Mouse (Mus musculus): ENCODE data around the gene Atf7ip. TPM values are rescaled to one million over a fixed set of nuclear protein-coding genes. Genes with fewer than 3 reads are reported as not detected.

Gene Atf7ip
- polyA plus RNA-seq, 1 experiment from 2014 or later = 14.6 TPM

DNA sequence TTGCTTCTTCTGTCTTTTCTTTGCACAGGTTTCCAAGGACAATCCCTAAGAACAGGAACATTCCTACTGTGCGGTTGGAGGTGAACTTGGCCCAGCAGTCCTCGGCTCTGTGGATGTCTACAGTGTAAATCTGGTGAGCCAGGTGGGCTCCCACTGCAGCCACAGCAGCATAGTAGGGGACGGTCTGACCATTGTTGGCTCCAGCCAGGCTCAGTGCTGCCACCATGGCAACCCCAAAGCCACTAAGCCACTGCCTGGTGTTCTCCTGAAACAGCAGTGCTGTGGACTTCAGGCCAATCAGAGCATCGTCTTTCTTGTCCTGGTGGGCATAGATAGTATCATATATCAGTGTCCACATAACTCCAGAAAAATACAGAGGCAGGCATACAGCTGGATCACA lies 19.8 kb upstream of the Atf7ip start:
- Histone ChIP-seq H3K4me2 (no peak overlapping the region), H3K4me3 (replicated peaks) (no peak overlapping the region)
- ATAC-seq (ENCODE audit: insufficient read depth) = no peak

DNA sequence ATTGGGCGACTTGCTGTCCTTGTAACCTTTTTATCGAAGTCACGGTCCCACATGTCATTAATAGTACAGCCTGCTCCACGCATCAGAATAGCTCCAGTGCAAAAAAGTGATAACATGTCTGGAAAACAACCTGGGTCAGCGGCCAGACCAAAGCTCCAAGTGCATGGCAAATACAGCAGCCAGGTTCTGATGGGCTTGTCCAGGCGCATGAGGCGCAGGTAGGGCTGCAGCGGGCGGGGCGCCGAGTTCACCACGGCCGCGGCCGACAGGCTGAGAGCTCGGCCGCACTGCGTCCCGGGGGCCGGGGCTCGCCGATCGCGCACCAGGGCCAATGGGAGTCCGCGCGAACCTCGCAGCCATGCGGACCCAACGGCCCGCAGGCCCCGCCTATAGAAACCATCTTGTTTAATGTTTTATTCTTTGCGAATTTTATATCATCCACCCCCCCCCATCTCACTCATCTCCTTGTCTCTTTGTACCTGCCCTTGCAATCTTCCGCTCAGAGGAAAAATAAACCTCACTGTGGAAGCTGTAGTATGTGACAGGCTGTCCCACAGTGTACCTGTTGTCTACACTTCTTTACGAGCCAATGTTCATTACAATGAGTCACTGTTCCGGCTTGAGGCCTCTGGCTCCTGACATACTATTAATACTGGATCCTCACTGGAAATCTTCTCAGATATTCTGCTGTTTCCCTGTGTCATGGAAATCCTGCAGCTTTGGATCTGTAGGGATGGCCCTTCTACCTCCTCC lies 19.0 kb upstream of the Atf7ip start:
- Histone ChIP-seq H3K36me3 (replicated peaks) (no peaks in the 10 kb centered on the region), H3K27me3 (no peaks in the 10 kb centered on the region), H3K27ac (replicated peaks) (no peak overlapping the region), H3K4me2 (peak overlapping the region; percentile 40), H3K4me3 (replicated peaks) (no peak overlapping the region), H3K4me1 (replicated peaks) (no peaks in the 10 kb centered on the region), H3K9me3 (replicated peaks) (no peaks in the 10 kb centered on the region), H3K9ac (no peak overlapping the region)
- WGBS (ENCODE audit: insufficient replicate concordance) = 50% methylated on average over 36 of the region's 36 CpGs
- ATAC-seq (ENCODE audit: insufficient read depth) = no peak

More for the DNA sequence above, 19.8 kb upstream of the Atf7ip start:
- no peak overlapping the region for H3K27ac ChIP-seq (replicated peaks)
- 70% methylated on average over 4 of the region's 4 CpGs for WGBS (ENCODE audit: insufficient replicate concordance)
- no peaks in the 10 kb centered on the region for H3K4me1 ChIP-seq (replicated peaks)
- H3K9me3 ChIP-seq (replicated peaks) = no peaks in the 10 kb centered on the region
- H3K36me3 ChIP-seq (replicated peaks) = no peaks in the 10 kb centered on the region
- H3K9ac ChIP-seq = no peak overlapping the region
- no peaks in the 10 kb centered on the region for H3K27me3 ChIP-seq

DNA sequence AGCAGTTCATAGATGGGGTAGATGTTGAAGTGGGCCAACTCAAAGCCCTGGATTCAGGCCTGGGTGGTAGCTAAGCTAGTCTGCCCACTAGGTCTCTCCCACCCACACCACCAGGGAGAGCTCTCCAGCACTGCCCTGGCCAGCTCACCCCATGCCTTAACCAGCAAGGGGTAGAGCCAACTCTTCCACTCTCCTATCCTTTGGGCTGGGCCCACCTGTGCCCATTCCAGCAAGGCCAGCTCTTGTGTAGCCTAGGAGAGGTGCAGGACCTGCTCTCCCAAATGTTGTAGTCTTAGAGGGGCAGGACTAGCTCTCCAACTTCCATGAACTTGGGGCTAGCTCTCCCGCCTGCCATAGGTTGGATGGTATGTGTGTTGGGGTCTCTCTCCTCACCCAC lies 18.4 kb upstream of the Atf7ip start:
- Histone ChIP-seq H3K36me3 (replicated peaks) (no peaks in the 10 kb centered on the region), H3K9ac (no peak overlapping the region), H3K27me3 (no peaks in the 10 kb centered on the region), H3K27ac (replicated peaks) (no peak overlapping the region), H3K4me2 (no peak overlapping the region), H3K4me1 (replicated peaks) (0 out of 2 replicates have a peak, but pooled peaks cover 2% of the 10 kb centered on the region), H3K4me3 (replicated peaks) (no peak overlapping the region), H3K9me3 (replicated peaks) (no peaks in the 10 kb centered on the region)
- no peak for ATAC-seq (ENCODE audit: insufficient read depth)
- WGBS (ENCODE audit: insufficient replicate concordance) = 75% methylated on average over 1 of the region's 1 CpGs

DNA sequence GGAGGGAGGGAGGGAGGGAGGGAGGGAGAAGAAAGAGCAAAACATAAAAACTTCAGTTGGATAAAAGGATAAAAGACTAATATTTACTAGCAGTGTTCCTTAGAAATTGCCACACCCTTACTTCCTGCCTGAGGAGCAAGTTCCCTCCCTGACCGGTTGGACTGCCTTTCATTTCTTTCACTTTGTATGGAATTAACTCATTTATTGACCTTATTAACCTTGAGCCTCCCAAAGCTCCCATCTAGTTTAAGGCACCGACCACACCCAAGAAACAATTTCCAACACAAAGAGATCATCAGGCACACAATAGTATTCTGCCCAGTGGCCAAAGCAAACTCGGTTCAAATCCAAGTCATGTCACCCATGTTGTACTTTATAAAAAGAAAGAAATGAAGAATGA lies 16.1 kb upstream of the Atf7ip start:
- Histone ChIP-seq H3K4me3 (replicated peaks) (no peak overlapping the region), H3K4me2 (no peak overlapping the region), H3K27ac (replicated peaks) (no peak overlapping the region), H3K9me3 (replicated peaks) (no peaks in the 10 kb centered on the region), H3K27me3 (no peaks in the 10 kb centered on the region), H3K9ac (no peak overlapping the region), H3K4me1 (replicated peaks) (0 out of 2 replicates have a peak, but pooled peaks cover 2% of the 10 kb centered on the region), H3K36me3 (replicated peaks) (no peaks in the 10 kb centered on the region)
- 61% methylated on average over 3 of the region's 3 CpGs for WGBS (ENCODE audit: insufficient replicate concordance)
- no peak for ATAC-seq (ENCODE audit: insufficient read depth)

DNA sequence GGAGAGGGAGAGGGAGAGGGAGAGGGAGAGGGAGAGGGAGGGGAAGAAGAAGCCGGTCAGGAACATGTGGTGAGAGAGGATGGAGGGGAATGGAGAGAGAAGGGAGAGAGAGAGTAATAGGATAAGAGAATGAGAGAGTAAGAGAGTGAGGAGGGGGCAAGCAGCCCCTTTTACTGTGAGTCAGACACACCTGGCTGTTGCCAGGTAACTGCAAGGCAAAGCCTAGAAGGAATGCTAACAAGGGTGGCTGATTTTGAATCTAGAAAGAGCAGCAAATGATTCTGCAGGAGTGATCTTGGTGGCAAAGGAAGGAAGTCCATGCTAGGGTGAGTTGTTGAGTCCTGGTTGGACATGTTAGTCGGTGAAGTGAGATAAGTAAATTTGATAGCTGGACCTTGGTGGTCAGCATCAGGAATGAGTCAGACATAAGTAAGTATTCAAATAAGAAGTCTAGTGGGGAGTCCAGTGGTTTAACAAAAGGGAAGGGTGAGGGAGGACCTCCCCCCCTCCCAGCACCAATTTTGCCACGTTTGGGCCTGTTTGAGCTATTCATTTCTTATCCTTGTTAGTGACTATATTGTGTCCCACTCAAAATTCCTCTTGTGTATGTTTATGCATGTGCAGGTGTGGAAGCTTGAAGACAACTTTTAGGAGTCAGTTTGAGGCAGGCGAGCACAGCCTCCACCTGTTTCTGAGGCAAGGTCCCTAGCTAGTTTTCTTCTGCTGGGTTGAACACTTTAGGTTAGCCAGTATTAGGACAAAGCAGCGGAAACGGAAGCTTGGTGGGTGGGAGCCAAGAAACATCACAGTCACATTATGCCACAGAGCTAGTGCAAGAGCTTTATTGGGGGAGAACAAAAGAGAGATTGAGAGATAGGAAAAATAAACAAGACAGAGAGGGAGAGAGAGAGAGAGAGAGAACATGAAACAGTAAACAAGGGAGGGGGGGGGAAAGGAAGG lies 15.2 kb upstream of the Atf7ip start:
- Histone ChIP-seq H3K4me3 (replicated peaks) (no peak overlapping the region), H3K9me3 (replicated peaks) (no peaks in the 10 kb centered on the region), H3K27ac (replicated peaks) (no peak overlapping the region), H3K9ac (no peak overlapping the region), H3K4me1 (replicated peaks) (0 out of 2 replicates have a peak, but pooled peaks cover 2% of the 10 kb centered on the region), H3K27me3 (no peaks in the 10 kb centered on the region), H3K36me3 (replicated peaks) (no peaks in the 10 kb centered on the region), H3K4me2 (no peak overlapping the region)
- ATAC-seq (ENCODE audit: insufficient read depth) = no peak
- WGBS (ENCODE audit: insufficient replicate concordance) = 50% methylated on average over 6 of the region's 6 CpGs

DNA sequence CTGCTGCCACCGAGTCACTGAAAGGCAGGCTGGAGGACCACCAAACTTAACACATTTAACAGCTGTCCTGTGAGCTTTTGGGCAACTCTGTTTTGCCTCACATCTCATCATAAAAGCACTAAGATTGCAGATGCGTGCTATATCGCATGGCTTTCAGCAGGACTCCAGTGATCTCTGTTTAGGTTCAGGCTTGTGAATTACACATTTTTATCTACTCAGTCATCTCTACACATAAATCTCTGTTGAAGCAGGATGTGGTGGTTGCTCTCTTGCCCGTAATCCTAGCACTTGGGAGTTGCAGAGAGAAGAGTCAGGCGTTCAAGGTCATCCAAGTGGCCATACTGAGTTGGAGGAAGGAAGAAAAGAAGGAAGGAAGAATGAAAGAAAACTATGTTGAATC lies 14.3 kb upstream of the Atf7ip start:
- Histone ChIP-seq H3K27ac (replicated peaks) (no peak overlapping the region), H3K36me3 (replicated peaks) (no peaks in the 10 kb centered on the region), H3K4me1 (replicated peaks) (0 out of 2 replicates have a peak, but pooled peaks cover 2% of the 10 kb centered on the region), H3K9me3 (replicated peaks) (no peaks in the 10 kb centered on the region), H3K9ac (no peak overlapping the region), H3K27me3 (no peaks in the 10 kb centered on the region), H3K4me2 (no peak overlapping the region), H3K4me3 (replicated peaks) (no peak overlapping the region)
- 61% methylated on average over 5 of the region's 5 CpGs for WGBS (ENCODE audit: insufficient replicate concordance)
- no peak for ATAC-seq (ENCODE audit: insufficient read depth)

DNA sequence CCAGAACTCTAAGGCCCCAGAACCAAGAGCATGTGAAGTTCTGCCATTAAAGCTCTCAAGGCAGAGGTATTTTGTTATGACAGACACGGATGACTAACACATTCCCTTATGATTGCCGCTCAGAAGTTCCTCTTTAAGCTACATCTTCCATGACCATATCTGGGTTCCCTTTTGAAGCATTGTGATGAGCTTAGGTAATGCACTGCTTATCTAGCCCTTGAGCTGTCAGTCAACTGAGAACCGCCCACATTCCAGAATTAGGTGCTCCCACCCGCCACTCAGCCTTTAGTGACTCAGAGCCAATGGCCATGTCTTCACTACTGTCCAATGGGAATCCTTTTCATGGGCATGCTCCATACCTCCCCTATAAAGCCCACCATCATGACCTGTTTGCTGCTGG lies 13.7 kb upstream of the Atf7ip start:
- Histone ChIP-seq H3K27me3 (no peaks in the 10 kb centered on the region), H3K9ac (no peak overlapping the region), H3K36me3 (replicated peaks) (no peaks in the 10 kb centered on the region), H3K4me2 (no peak overlapping the region), H3K9me3 (replicated peaks) (no peaks in the 10 kb centered on the region), H3K4me1 (replicated peaks) (0 out of 2 replicates have a peak, but pooled peaks cover 2% of the 10 kb centered on the region), H3K4me3 (replicated peaks) (no peak overlapping the region), H3K27ac (replicated peaks) (no peak overlapping the region)
- no peak for ATAC-seq (ENCODE audit: insufficient read depth)
- WGBS (ENCODE audit: insufficient replicate concordance) = 46% methylated on average over 4 of the region's 4 CpGs

DNA sequence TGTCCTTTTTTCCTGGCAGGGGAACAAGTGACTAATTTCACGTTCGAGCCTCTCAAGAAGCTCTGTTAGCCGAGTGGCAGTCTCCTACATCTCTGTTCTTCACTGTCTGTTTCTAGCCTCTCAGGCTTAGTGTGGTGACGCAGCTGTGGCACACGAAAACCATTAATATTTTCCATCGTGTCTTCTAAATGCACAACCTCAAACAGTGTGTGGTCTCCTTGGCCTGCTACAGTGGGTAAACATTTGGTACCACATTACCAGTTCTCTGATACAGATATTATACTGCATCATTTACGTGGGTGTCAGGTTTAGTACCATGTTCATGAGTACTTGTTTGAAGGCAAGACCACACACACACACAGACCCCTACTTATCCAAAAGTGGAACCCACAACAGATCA lies 12.5 kb upstream of the Atf7ip start:
- H3K9me3 ChIP-seq (replicated peaks) = no peaks in the 10 kb centered on the region
- 79% methylated on average over 7 of the region's 7 CpGs for WGBS (ENCODE audit: insufficient replicate concordance)

DNA sequence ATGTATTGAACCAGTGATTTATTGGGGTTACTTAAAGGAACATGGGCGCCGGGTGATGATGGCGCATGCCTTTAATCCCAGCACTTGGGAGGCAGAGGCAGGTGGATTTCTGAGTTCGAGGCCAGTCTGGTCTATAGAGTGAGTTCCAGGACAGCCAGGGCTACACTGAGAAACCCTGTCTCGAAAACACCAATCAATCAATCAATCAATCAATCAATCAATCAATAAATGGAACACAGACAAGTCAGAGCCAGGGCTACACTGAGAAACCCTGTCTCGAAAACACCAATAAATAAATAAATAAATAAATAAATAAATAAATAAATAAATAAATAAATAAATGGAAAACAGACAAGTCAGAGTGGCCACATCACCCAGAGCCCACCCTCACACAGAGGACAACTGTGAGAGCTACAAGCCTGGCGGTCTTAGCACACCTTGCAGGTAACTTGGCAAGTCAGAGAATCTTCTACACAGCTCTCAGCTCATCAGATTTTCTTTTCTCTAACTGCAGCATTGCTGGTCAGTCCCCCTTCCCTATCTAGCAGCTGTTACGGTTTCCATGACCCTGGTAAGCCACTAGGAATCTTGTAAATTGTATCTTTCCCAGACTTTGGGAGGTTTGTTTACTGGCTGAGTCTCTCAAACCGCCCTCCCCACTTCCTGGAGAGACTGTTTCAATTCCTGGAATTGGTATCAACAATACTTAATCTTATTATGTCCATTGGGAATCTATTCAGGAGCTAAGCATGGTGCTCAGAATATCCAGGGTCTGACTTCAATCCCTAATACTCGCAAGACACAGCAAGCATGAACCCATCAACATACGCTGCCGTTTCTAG lies 11.8 kb upstream of the Atf7ip start:
- Histone ChIP-seq H3K4me2 (no peak overlapping the region), H3K4me3 (replicated peaks) (no peak overlapping the region), H3K9ac (no peak overlapping the region), H3K36me3 (replicated peaks) (no peaks in the 10 kb centered on the region), H3K4me1 (replicated peaks) (0 out of 2 replicates have a peak, but pooled peaks cover 11% of the 10 kb centered on the region), H3K27ac (replicated peaks) (no peak overlapping the region), H3K27me3 (no peaks in the 10 kb centered on the region), H3K9me3 (replicated peaks) (no peaks in the 10 kb centered on the region)
- WGBS (ENCODE audit: insufficient replicate concordance) = 77% methylated on average over 12 of the region's 12 CpGs
- no peak for ATAC-seq (ENCODE audit: insufficient read depth)

More for the DNA sequence above, 12.5 kb upstream of the Atf7ip start:
- H3K4me1 ChIP-seq (replicated peaks) = 0 out of 2 replicates have a peak, but pooled peaks cover 11% of the 10 kb centered on the region
- H3K36me3 ChIP-seq (replicated peaks) = no peaks in the 10 kb centered on the region
- H3K4me3 ChIP-seq (replicated peaks) = no peak overlapping the region
- no peak overlapping the region for H3K9ac ChIP-seq
- no peak overlapping the region for H3K4me2 ChIP-seq
- ATAC-seq (ENCODE audit: insufficient read depth) = no peak
- H3K27me3 ChIP-seq = no peaks in the 10 kb centered on the region
- no peak overlapping the region for H3K27ac ChIP-seq (replicated peaks)

DNA sequence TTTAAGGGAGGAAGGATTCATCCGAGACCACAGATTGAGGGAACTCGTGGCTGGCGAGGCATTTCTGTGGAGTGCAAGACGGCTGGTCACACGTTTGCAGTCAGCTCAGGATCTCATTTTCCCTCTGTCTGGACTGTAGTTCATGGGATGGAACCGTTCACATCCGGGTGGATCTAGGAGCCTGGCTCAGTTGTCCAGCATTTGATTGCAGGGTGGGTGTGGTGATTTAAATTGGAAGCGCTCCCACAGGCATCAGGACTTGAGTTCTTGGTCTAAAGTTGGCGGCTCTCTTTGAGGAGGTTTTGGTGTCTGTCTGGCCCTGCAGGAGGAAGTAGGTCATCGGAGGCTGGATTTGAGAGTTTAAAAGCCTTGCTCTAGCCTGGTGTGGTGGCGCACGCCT lies 10.9 kb upstream of the Atf7ip start:
- Histone ChIP-seq H3K4me1 (replicated peaks) (0 out of 2 replicates have a peak, but pooled peaks cover 11% of the 10 kb centered on the region), H3K27me3 (no peaks in the 10 kb centered on the region), H3K36me3 (replicated peaks) (no peaks in the 10 kb centered on the region), H3K4me2 (no peak overlapping the region), H3K9ac (no peak overlapping the region), H3K9me3 (replicated peaks) (no peaks in the 10 kb centered on the region), H3K4me3 (replicated peaks) (no peak overlapping the region), H3K27ac (replicated peaks) (no peak overlapping the region)
- ATAC-seq (ENCODE audit: insufficient read depth) = no peak
- 75% methylated on average over 12 of the region's 12 CpGs for WGBS (ENCODE audit: insufficient replicate concordance)
